Mouse (Mus musculus) heart, postnatal 25 days (tissue): ENCODE results near the gene Vps26a. TPM values are rescaled to one million over a fixed set of nuclear protein-coding genes. Genes with fewer than 3 reads are reported as not detected.
"Not testable (repeated sequence)": the region's sequence is repeated elsewhere in the genome, so short reads cannot be mapped to it uniquely, and the experiment has no call there.

ENCODE experiments used
- DNase-seq: peaks from one replicate; pipeline ENCODE4 v3.0.0; 2022; ENCODE audit warnings: low spot score
- intact Hi-C: fragments of 180-260 bp; cut with DNase I; formaldehyde crosslinking; loops from one replicate; pipeline ENCODE4 v1.15.1; 2025
- total RNA-seq, 2 experiments: library from RNA; stranded (reverse); gene quantifications; 2 replicates each; pipeline ENCODE4 v1.2.3; 2021

The Vps26a gene
- total RNA-seq, 2 experiments from 2014 or later = 40.9 to 48.2 TPM

DNA sequence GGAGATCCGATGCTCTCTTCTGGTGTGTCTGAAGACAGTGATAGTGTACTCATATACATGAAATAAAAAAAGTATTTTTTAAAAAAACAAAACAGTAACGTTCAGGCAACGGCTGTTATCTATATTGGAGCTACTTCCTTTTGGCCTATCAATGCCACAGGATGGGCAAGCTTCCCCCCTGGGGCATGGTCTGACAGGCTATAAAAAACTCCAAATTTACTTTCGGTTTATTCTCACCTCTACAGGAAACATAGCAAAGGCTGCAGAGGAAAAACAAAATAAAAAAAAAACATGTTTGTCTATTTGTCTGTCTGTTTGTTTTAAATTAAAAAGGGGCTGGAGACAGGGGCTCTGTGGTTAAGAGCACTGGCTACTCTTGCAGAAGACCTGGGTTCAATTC, 16.7 kb upstream of the Vps26a start:
- no peak for DNase-seq
- intact Hi-C loops = loop anchor here (10.0 kb wide), 1 partner anchor 161 kb away; no protein-coding TSS in a partner anchor

DNA sequence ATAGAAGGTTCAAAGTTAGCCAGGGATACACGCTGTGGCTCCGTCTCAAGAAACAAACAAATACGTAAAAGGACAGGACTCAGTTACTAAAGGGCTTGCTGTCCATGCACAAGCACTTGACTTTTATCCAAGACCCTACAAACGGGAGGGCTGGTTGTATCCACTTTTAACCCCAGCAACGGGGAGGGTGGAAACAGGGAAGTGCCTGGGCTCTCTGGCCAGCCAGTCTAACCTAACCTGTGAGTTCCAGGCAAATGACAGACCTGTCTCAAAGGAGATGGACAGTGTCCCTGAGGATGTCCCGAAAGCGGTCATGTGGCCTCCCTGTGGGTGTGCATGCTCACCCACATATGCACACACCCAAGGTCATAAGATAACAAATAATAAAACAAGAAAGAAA, 15.3 kb upstream of the Vps26a start:
- DNase-seq = no peak
- intact Hi-C loops = loop anchor here (2.0 to 10.0 kb wide), 2 partner anchors 29 to 163 kb away; no protein-coding TSS in a partner anchor

DNA sequence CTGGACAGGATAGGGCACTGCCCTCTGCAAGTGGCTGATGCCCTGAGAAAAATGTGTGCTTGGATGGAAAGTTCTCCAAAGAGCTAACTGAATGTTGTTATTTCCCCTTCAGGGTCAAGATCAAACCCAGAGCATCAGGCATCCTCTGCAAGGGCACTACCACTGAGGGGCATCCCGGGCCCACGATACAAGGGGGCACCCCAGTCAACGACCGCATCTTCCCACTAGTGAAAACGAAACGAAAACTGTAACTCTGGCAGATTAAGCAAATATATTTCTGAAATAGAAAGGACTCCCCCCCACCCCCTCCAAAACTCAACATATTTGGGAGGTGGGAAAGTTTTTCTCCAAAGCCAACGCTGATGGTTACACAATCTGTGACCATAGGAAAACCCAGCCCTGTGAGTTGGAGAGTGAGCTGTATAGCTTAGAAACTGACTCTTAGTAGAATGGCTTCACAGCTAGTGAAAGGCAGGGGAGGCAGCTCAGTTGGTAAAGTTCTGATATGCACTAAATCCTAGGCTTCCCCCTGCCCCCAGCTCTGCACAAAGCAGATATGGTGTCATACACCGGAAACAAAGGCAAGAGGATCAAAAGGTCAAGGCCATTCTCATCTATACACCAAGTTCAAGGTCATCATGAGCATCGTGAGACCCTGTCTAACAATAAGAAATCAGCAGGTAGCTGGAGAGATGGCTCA, 14.5 kb upstream of the Vps26a start:
- DNase-seq = no peak
- intact Hi-C loops = loop anchor here (1.0 to 10.0 kb wide), 3 partner anchors 30 to 164 kb away; no protein-coding TSS in a partner anchor

DNA sequence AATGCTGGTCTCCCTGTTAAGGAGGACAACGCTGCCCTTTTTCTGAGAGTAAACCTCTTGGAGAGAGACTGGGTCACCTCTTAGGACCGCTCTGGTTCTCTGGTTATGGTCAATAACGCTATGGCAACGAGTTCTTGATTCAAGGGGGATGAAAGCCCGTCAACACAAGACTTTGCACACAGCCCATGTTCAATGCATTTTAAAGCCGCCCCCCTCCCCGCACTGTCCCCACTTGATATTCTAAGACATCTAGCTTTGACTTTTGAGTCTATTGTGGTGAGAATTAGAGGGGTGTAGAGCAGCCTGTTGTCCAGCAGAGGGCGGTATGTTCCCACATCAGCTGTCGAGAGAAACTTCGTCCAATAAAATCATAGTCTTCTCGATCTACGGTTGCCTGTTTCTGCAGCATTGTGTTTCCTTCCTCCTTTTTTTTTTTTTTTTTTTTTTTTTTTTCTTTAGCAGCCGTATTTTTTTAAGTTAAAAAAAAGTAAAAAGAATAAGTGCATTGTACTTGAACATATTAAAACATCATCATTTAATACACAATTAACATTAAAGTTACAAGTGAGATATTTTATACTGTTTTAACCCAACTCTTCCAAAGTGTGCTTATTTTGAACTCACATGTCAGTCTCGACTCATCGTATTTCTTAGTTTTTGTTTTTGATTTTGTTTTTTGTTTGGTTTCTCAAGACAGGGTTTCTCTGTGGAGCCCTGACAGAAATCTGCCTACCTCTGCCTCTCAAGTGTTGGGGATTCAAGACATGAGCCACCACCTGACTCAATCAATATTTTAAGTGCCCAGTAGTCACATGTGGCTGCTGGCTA, 13.7 kb upstream of the Vps26a start:
- DNase-seq = no peak
- intact Hi-C loops = loop anchor here (1.0 to 10.0 kb wide), 3 partner anchors 30 to 164 kb away; no protein-coding TSS in a partner anchor

DNA sequence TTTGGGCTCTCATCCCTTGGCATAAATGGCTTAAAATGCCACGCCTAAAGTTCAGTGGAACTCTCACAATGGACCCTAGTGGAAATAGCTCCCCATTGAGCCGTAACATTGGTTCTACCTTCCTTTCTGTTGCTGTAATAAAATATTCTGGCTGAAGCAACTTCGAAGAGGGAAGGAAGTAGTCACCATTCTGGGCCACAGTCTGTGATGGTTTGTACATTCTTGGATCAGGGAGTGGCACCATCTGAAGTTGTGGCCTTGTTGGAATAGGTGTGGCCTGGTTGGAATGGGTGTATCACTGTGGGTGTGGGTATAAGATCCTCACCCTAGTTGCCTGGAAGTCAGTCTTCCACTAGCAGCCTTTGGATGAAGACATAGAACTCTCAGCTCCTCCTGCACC, 5.1 kb upstream of the Vps26a start:
- DNase-seq, intact Hi-C loops: not testable (repeated sequence)

DNA sequence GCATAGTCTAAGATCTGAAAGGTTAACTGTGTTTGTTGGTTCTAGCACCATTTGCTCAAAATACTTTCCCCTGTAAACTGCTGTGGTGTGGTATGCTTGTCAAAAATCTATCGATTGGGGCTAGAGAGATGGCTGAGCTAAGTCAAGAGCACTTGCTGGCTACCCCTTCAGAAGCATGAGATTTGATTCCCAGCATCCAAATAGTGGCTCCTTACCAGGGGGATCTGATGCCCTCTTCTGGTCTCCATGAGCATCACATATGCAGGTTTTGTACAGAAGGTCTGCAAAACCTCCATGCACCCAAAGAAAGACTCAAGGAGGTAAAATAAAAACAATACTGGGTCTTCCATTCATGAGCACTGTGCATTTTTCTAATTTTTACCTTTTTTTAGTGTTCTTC, 1.7 kb upstream of the Vps26a start:
- no peak for DNase-seq
- intact Hi-C loops = no loop called here

DNA sequence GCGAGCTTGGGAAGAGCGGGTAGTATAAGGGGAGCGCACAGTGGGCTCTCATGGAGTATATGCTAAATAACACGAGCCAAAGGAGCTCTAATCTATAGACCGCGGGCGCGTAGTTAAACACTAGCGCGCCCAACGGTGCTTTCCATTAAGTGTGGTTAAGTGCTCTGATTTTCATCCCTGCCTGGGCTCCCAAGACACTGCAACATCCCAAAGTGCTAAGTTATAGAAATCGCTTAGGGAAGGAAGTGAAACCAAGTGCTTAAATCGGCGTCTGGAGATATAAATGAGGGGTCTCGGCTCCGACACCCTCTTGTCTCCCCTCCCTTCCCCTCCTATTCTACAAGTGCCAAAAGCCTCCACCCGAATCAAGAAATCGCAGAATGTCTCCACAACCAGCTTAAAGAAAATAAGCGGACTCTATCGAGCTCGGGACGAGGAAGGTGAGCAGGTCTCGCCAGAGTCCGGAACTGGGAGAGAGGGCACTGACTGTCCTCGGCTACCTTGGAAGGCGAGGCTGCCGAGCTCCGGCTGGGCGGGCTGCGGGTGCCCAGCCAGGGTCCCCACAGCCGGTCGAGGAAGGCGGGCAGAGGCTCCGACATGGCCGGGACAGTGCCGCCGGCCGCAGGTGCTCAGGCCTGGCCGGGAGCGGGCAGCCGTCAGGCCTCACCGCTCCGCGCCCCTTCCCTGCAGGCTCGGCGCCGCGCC, 575 bp downstream of the Vps26a start:
- intact Hi-C loops = loop anchor here (2.0 kb wide), 1 partner anchor 37 kb away; the partner anchor contains the start of genes 4930507D05Rik and Supv3l1
- DNase-seq = no peak

DNA sequence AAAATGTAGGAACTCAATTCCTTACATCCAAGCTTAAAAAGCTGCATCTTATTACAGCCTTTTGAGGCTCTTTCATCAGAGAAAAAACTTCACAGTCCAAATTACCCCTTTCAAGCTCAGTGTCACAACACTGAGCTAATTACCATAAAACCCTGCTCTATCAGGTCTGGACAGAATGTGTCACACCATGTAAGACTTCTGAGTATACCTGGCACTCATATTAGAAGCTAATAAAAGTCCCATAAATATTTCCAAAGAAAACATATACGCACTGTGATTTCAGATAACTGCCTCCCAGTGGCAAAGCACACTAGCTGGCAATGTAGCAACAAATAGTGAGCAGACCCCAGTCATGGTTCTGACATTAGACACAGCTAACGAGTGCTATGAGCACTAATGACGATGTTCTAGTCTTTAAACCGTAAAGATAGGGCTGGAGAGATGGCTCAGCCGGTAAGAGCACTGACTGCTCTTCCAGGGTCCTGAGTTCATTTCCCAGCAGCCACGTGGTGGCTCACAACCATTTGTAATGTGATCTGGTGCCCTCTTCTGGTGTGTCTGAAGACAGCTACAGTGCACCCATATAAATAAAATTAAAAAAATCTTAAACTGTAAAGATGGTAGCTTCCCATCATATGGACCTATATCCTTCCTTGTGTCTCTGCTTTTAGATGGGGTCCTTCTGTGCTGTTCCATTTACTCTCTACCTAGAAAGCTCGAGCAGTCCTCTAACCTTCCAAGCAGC, 5.3 kb downstream of the Vps26a start:
- intact Hi-C loops = no loop called here
- DNase-seq = no peak

DNA sequence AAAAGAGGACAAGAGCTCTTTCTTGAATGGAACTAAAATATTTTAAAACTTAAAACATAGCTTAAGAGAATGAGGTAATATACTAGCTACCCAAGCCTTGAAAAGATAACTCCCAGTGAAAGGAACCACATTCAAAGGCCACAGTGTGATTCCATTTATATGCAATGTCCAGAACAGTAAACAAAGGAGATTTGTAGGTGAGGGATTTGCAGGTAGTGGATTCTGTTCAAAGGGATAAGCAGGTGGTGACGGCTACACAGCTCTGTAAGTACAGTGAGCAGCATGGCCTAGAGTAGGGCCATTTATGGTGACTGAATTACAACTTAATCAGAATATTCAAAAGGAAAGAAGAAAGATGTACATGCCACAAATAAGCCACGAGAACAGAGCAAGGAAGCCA, 9.6 kb downstream of the Vps26a start:
- intact Hi-C loops = no loop called here
- no peak for DNase-seq

DNA sequence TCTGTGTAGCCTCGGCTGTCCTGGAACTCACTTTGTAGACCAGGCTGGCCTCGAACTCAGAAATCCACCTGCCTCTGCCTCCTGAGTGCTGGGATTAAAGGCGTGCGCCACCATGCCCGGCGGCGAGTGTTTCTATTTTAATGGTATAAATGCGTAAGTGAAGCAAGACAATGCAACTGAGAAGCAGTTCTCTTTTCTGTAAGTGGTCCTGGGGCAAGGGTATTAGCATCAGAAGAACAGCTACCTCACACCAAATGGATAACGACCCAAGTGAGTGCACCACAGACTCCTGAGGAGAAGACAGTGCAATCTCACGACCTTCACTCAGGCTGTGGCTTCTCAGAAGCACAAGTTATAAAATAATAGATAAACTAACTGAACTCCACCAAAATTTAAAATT, 11.7 kb downstream of the Vps26a start:
- no peak for DNase-seq
- intact Hi-C loops = no loop called here

DNA sequence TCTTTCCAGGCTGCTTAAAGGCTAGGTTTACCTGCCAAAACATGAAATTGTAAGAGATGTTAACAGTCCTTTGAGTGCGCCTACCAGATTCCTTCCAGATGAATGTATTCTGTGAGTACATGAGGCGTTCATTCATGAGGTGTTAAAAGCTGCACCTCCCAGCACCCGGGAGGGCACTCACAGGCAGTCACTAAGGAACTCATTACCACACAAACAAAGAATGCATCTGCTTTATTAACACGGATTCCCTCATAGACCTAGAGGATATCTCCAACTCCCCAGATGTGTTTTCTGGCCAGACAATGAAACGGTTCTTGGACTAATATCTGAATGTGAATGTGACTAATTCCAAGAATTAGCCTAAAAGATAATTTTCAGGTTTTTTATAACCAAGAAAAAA, 15.5 kb downstream of the Vps26a start:
- DNase-seq = no peak
- intact Hi-C loops = no loop called here

DNA sequence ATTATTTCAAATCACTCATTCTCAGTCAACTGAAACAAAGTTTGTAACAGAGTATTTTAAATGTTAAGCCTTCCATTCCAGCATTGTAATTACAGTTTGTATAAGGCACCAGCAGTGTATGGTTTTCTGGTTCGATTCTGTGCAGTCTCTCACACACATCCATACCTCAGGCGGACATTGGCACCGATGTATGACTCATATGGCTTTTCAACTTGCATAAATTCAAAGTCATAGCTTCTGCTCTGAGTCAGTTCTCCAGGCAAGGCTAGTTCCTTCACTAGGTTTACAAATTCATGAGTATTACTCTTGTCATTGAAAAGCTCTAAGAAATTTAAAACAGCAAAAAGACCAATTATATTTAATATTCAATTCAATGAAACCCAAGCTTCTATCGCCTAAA, 16.9 kb downstream of the Vps26a start:
- no peak for DNase-seq
- intact Hi-C loops = no loop called here

DNA sequence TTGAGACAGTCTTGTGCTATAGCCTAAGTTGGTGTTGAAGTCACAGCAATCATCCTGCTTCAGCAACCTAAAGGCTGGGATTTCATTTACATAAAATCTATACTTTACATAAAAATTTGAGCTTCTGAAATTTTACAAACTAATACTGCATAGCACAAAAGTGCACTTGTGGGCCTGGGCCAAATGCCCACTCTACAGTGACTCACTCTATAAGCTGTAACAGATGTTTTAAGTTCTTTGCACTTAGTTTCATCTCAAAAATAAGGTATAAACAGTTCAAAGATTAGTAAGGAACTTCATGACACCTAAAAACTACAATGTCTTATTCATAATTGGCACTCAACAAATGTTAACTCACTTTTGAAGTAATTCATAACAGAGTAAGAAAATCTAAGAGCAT, 25.3 kb downstream of the Vps26a start:
- intact Hi-C loops = no loop called here
- no peak for DNase-seq

DNA sequence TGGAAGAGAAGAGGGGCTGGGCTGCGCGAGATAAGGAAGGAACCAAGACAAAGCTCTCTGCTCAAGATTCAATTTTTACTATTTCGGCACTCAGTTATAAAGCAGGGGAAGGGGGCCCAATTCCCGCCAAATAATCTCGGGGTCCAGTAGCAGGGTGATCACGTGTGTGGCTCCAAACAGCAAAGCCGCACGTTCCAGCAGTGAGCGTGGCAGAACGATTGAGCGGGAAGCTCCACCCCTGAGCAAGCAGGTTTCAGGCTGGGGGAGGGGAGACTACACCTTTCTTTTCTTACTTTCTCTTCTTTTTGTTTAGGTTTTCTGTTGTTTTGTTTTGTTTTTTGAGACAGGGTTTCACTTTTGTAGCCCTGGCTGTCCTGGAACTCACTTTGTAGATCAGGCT, 34.6 kb downstream of the Vps26a start:
- DNase-seq, intact Hi-C loops: not testable (repeated sequence)

DNA sequence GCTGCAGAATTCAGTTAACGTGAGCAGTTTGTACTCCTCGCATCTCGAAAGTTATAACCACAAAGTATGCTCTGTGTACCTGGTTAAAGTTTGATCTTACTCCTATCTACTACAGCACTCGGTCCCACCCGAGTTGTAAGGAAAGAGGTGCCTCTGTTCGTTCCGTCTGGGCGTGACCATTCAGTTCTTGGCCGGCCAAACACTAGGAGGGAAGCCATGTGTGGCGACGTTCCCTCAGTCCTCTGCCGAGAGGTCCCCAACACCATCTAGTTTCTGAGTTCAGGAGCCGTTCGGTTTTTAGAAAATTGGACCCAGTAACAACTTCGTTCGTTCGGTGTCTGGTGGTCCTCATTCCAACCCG, 36.3 kb downstream of the Vps26a start:
- intact Hi-C loops = no loop called here
- DNase-seq = no peak

DNA sequence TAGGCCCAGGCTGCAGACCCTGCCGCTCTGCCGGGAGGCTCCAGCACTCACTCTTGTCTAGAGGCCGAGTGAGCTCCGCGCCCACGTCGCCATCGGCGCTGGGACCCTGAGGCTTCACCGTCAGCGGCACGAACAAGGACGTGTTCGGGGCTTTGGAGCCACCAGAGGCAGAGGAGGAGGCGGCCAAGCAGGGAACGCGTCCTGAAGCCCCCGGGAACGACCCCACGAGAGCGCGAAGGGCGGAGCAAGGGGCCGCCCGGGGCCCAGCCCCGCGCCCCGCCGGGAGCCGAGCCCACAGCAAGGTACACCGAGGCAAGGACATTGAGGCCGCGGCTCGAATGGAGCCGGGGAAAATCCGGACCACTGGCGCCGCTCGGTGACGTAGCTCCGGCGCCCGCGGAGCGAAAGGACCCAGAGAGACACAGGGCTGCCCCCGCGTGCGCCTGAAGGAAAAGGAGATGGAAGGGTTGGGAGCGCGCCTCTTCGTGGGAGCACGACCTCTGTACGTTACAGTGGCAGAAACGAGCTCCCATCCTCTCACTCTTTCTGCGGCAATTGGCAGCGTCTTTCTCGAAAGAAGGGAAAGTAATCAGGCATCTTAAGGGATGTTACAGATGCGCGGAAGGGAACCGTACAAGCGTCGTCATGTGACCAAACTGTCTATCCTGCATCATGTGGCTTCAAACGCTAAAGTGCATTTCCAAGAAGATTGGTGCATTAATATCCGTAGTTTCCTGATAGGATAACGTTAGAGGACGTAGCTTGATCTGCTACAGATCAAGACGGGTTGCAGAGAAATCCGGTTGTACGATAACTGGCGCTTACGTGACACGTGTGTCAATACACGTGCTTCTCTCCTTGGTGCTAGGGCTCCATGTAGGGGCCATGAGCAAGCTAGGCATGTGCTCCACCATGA, 37.0 kb downstream of the Vps26a start, which contains the start of the genes 4930507D05Rik and Supv3l1:
Gene 4930507D05Rik, plus strand, starts transcription at position 126 of the 916 bp plus-strand sequence.
Gene Supv3l1, minus strand, starts transcription at position 375 of the 916 bp plus-strand sequence.
- intact Hi-C loops = loop anchor here (2.0 kb wide), 1 partner anchor 37 kb away; the partner anchor contains the start of gene Vps26a
- peak; percentile 79 for DNase-seq

DNA sequence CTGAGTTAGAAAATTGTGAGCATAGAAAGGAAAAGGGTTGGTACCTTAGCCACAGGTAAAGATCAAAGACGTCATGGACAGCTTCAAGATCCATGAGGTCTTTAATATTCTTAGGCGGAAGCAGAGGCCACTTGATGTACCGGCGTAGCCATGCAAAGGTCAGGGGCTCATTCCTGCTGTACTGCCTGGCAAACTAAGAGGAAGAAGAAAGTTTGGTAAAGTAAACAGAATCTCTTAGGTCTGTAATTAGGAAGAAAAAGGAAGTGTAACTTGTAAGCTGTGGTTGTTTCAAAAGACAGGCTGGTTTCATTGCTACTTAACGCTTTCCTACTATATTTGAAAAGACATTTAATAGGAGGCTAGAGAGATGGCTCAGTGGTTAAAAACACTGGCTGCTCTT, 56.2 kb downstream of the Vps26a start:
- no peak for DNase-seq
- intact Hi-C loops = no loop called here

DNA sequence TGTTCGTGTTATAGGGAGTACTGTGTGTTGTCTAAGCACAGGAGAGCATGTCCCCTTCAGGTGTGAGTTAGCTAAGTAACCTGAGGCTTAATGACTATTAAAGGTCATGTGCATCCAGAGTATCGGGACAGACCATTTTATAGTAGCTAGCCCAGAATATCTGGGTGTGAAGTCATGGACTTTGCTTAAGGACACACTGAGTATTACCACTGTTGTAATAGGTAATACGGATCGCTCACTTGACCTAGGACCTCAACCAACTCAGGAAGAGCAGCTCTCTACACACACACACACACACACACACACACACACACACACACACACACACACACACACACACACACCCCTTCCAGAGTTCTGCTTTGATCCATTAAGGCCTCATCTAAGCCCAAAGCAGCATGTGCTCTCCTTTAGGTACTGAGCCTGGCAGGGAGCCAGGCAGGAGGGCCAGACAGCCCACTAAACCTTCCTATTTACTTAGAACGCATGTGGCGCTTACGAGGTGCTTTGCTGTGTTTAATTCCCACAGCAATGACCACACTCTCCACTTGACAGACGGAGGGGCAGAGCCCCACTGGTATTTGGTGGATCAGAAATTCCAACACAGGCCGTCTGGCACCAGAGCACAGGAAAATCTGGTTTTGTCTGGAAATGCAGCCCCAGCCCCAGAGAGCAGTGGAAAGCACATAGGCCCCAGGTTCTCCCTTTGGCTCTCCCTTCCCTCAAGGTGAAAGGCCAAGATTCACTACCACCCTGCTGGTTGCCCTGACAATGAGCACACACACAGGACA, 61.3 kb downstream of the Vps26a start:
- intact Hi-C loops = no loop called here

More for the DNA sequence above, 61.3 kb downstream of the Vps26a start:
- DNase-seq = no peak
